Mouse (Mus musculus): ENCODE data around the gene Tlk2. TPM values are rescaled to one million over a fixed set of nuclear protein-coding genes. Genes with fewer than 3 reads are reported as not detected.

The Tlk2 gene
- polyA plus RNA-seq, 1 experiment from 2014 or later, result 23.6 TPM

DNA sequence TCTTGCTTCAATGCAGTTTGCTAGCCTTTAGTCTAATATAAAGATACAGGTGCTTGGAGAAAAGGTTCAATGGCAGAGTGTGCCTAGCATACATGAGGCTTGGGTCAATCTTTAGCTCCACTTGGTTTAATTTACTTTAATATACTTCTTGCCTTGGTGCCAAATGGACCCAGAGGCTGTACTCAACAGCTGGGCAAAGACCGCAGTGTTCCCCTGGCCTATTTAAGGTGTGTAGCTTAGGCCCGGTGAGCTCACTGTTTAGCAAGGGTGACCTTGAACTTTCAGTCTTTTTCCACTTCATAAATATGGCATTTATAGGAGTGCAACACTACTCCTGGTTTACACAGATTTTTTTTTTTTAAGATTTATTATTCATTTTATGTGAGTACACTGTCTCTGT, 55.9 kb downstream of the Tlk2 start:
- Histone ChIP-seq H3K27me3 (no peaks in the 10 kb centered on the region), H3K4me3 (replicated peaks) (no peak overlapping the region), H3K36me3 (peaks cover 5% of the 10 kb centered on the region; the same call in 1 of the 2 replicates), H3K27ac (no peak overlapping the region), H3K9me3 (no peaks in the 10 kb centered on the region), H3K4me2 (replicated peaks) (no peak overlapping the region), H3K4me1 (replicated peaks) (no peaks in the 10 kb centered on the region), H3K9ac (replicated peaks) (no peak overlapping the region)
- 94% methylated on average over 2 of the region's 2 CpGs for WGBS
- ATAC-seq, result no peak

DNA sequence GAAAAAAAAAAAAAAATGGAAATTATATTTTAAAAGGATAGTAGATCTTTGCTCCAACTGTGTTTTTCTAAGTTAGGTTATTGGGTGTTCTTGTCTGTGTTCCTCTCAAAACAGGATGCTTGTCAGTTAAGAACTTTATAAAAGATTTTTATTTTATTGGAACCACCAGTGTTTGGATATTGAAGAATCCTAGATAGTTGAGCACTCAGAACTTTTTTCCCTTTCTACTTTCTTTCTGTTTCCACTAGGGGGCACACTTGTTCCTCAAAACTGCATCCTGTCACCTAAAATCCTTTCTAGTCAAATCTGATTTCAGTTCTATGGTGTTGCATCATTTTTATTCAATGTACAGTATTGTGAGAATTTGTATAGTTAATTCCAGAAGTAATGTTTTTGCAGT, 62.4 kb downstream of the Tlk2 start:
- no peaks in the 10 kb centered on the region for H3K27me3 ChIP-seq
- H3K4me3 ChIP-seq (replicated peaks), result no peak overlapping the region
- H3K9ac ChIP-seq (replicated peaks), result no peak overlapping the region
- no peak overlapping the region for H3K27ac ChIP-seq
- no peak overlapping the region for H3K4me2 ChIP-seq (replicated peaks)
- H3K4me1 ChIP-seq (replicated peaks), result no peaks in the 10 kb centered on the region
- ATAC-seq, result no peak
- H3K9me3 ChIP-seq, result no peaks in the 10 kb centered on the region
- peaks cover 15% of the 10 kb centered on the region for H3K36me3 ChIP-seq

DNA sequence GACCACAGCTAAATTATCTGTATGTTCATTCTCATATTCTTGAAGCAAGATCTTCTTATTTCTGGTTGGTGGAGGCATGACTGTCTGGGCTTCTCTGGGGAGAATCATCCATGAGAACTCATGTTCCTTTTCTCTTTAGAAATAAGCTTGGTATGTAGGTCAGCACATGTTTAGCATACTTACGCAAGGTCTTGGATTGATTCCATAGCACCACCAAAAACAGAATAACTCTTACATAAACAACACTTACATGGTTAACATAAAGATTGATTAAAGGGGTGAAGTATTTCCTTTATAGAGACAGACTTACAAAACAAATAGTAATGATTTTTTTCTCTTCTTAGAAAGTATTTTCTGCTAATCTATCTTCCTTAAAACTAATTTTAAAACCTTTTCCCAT, 67.8 kb downstream of the Tlk2 start:
- Histone ChIP-seq H3K27me3 (no peaks in the 10 kb centered on the region), H3K36me3 (peaks cover 48% of the 10 kb centered on the region), H3K27ac (no peak overlapping the region), H3K4me2 (replicated peaks) (no peak overlapping the region), H3K4me1 (replicated peaks) (no peaks in the 10 kb centered on the region), H3K9me3 (no peaks in the 10 kb centered on the region), H3K4me3 (replicated peaks) (no peak overlapping the region), H3K9ac (replicated peaks) (no peak overlapping the region)
- no peak for ATAC-seq
- 95% methylated on average over 1 of the region's 1 CpGs for WGBS

DNA sequence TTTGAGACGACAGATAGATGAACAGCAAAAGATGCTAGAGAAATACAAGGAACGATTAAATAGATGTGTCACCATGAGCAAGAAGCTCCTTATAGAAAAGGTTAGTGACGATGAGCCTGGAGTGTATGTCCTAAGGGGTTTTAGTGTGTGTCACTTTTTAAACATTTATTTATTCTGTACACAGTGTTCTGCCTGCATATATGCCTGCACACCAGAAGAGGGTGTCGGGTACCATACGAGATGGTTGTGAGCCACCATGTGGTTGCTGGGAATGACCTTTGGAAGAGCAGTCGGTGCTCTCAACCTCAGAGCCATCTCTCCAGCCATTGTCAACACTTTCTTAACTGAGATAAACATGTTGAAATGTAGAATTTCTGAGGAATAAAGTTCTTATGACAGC, 68.2 kb downstream of the Tlk2 start:
- no peak overlapping the region for H3K4me3 ChIP-seq (replicated peaks)
- no peak overlapping the region for H3K9ac ChIP-seq (replicated peaks)
- no peak overlapping the region for H3K27ac ChIP-seq
- H3K4me1 ChIP-seq (replicated peaks), result no peaks in the 10 kb centered on the region
- H3K4me2 ChIP-seq (replicated peaks), result no peak overlapping the region
- WGBS, result 94% methylated on average over 6 of the region's 6 CpGs
- peaks cover 47% of the 10 kb centered on the region for H3K36me3 ChIP-seq
- no peak for ATAC-seq
- no peaks in the 10 kb centered on the region for H3K27me3 ChIP-seq
- no peaks in the 10 kb centered on the region for H3K9me3 ChIP-seq

DNA sequence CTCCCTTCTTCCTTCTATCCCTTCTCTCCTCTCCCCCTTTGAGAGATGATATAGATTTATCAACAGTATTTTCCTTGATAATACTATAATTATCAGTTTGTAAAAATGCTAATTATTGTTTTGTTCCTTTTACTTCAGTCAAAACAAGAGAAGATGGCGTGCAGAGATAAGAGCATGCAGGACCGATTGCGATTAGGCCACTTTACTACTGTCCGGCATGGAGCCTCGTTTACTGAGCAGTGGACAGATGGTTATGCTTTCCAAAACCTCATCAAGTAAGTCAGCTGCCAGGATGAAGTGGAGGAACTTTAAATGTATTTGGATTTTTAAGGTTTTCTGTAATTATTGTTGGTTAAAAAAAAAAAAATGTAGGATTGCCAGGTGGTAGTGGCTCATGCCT, 68.7 kb downstream of the Tlk2 start:
- Histone ChIP-seq H3K9ac (replicated peaks) (no peak overlapping the region), H3K9me3 (no peaks in the 10 kb centered on the region), H3K36me3 (peaks cover 42% of the 10 kb centered on the region), H3K4me1 (replicated peaks) (no peaks in the 10 kb centered on the region), H3K4me2 (replicated peaks) (no peak overlapping the region), H3K27me3 (no peaks in the 10 kb centered on the region), H3K4me3 (replicated peaks) (no peak overlapping the region), H3K27ac (no peak overlapping the region)
- ATAC-seq, result no peak
- WGBS, result 96% methylated on average over 5 of the region's 5 CpGs

DNA sequence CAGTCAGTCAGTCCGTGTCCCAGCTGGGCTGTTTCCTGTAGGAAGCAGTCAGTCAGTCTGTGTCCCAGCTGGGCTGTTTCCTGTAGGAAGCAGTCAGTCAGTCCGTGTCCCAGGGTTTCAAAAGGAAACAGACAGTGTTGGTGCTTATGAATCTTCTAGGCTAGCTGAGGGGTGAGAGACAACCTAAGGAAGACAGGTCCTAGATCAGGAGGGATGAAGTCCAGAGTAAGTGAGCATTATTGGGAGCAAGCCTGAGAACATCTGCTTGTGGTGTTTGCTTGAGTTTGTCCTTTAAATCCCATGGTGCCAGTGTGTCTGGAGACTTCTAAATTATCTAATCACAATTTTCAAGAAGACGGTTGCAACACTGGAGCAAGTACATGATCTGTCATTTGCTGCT, 81.1 kb downstream of the Tlk2 start:
- H3K4me2 ChIP-seq (replicated peaks), result no peak overlapping the region
- H3K36me3 ChIP-seq, result peaks cover 49% of the 10 kb centered on the region
- H3K27ac ChIP-seq, result no peak overlapping the region
- no peaks in the 10 kb centered on the region for H3K4me1 ChIP-seq (replicated peaks)
- no peak for ATAC-seq
- WGBS, result 88% methylated on average over 3 of the region's 3 CpGs
- H3K9me3 ChIP-seq, result no peaks in the 10 kb centered on the region
- H3K9ac ChIP-seq (replicated peaks), result no peak overlapping the region
- no peak overlapping the region for H3K4me3 ChIP-seq (replicated peaks)
- H3K27me3 ChIP-seq, result no peaks in the 10 kb centered on the region

DNA sequence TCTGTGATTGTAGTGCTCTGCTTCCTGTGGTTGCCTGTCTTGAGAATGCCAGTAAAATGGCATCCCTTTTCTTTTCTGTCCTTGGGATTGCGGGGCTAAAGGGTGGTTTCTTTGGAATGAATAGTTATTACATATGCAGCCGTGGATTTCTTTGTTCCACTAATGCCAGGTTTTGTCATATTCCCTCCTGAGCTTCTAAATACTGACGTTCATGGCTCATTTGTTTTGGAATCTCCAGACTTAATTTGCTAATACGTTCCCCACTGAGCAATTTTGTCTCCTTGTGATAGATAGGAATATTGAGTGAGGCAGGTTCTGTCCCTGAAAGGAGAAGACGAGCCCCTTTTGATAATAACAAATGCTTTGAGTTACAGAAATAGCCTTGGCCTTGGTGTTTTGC, 82.5 kb downstream of the Tlk2 start:
- Histone ChIP-seq H3K4me2 (replicated peaks) (no peak overlapping the region), H3K4me3 (replicated peaks) (no peak overlapping the region), H3K4me1 (replicated peaks) (no peaks in the 10 kb centered on the region), H3K27me3 (no peaks in the 10 kb centered on the region), H3K9me3 (no peaks in the 10 kb centered on the region), H3K36me3 (peaks cover 44% of the 10 kb centered on the region), H3K9ac (replicated peaks) (no peak overlapping the region), H3K27ac (no peak overlapping the region)
- no peak for ATAC-seq
- WGBS, result 59% methylated on average over 5 of the region's 5 CpGs

DNA sequence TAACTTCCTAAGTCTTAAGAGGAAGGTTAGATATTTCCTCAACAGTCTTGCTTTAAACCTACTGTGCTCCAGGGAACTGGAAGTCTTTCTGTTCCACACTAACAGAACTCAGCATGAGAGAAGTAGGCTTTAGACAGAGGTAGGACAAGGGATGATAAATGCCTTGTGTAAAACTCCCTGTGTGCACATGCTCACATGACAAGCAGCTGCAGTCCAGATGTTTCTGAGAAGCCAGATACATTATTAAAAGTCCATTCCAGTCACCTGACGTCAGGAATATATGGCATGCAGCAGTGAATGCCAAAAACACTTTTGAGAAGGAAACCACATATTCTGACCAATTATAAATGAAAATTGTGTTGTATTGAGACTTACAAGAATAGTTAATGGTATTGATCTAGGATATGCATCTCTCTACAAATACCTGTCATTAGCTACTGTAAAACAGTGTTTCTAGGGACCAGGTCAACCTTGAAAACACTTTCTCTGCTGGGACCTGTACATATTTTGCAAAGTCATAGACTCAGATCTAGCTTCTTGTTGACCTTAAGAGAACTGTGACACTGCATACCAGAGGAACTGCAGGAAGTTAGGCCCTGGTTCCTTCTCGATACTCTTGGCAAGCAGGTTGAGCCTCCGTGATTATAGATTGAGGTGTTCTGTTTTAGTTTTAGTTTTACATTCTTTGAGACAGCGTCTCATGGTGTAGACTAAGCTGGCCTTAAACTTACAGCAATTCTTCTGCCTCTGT, 83.2 kb downstream of the Tlk2 start:
- no peaks in the 10 kb centered on the region for H3K9me3 ChIP-seq
- no peaks in the 10 kb centered on the region for H3K4me1 ChIP-seq (replicated peaks)
- H3K27ac ChIP-seq, result no peak overlapping the region
- no peak for ATAC-seq
- WGBS, result 91% methylated on average over 4 of the region's 4 CpGs
- no peak overlapping the region for H3K4me2 ChIP-seq (replicated peaks)
- no peak overlapping the region for H3K9ac ChIP-seq (replicated peaks)
- no peak overlapping the region for H3K4me3 ChIP-seq (replicated peaks)
- H3K36me3 ChIP-seq, result peaks cover 48% of the 10 kb centered on the region
- no peaks in the 10 kb centered on the region for H3K27me3 ChIP-seq

DNA sequence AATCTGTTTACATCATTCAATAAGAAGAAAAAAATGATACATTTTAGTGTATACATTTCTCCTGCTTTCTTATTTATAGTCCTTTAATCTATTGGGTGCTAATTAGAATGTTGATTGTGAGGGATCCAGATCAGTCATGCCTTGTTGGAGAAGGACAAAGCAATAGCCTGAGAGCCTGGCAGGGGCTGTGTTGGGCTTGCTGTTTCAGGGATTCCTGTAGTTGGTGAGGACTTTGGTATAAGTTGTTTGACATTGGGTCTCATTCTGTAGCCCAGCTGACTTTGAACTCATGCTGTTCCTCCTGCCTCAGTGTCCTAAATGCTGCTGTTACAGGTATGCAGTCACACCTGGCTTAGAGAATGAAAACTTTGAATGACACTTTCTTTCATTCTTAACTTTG, 85.9 kb downstream of the Tlk2 start:
- peaks cover 54% of the 10 kb centered on the region for H3K36me3 ChIP-seq
- no peaks in the 10 kb centered on the region for H3K4me1 ChIP-seq (replicated peaks)
- no peaks in the 10 kb centered on the region for H3K27me3 ChIP-seq
- H3K4me3 ChIP-seq (replicated peaks), result no peak overlapping the region
- no peaks in the 10 kb centered on the region for H3K9me3 ChIP-seq
- H3K4me2 ChIP-seq (replicated peaks), result no peak overlapping the region
- no peak overlapping the region for H3K9ac ChIP-seq (replicated peaks)
- ATAC-seq, result no peak
- H3K27ac ChIP-seq, result no peak overlapping the region

DNA sequence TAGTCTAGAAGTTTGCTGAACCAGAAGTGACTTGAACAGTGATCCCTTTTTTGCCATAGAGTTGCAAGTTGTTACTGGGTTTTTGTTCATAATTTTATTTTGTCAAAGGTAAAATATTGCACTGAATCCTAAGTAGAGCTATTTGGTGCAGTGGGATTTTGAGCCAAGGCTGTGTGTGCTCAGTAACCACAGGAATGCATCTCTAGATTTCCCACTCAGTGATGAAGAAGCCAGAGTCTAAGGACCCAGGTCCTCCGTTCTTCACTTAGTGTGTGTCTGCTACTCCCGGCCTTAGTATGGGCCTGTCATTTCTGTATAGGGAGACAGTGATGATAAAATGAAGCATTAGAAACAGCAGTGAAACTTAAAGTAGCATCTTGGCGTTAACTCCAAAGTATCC, 86.4 kb downstream of the Tlk2 start:
- WGBS, result 92% methylated on average over 3 of the region's 3 CpGs
- H3K27ac ChIP-seq, result no peak overlapping the region
- H3K4me1 ChIP-seq (replicated peaks), result no peaks in the 10 kb centered on the region
- no peaks in the 10 kb centered on the region for H3K27me3 ChIP-seq
- H3K4me3 ChIP-seq (replicated peaks), result no peak overlapping the region
- no peak overlapping the region for H3K9ac ChIP-seq (replicated peaks)
- H3K9me3 ChIP-seq, result no peaks in the 10 kb centered on the region
- peaks cover 51% of the 10 kb centered on the region for H3K36me3 ChIP-seq
- H3K4me2 ChIP-seq (replicated peaks), result no peak overlapping the region
- ATAC-seq, result no peak

DNA sequence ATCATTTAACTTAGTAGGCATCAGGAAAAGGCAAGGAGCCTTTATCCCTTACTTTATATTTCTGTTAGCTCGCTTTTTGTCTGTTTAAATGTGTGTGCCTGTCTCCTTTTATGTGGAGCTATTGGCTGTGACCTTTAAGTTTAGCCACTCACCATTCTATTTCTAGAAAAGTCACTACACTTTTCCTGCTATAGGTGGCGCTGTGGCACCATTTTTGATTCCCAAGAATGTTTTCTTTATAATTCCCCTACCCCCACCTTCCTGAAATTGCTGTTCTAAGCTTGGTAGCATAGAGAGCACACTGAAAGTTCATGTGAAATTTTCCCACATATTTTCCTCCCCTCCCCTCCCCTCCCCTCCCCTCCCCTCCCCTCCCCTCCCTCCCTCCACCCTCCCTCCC, 91.5 kb downstream of the Tlk2 start:
- no peak for ATAC-seq
- no peaks in the 10 kb centered on the region for H3K9me3 ChIP-seq
- peaks cover 47% of the 10 kb centered on the region for H3K36me3 ChIP-seq

DNA sequence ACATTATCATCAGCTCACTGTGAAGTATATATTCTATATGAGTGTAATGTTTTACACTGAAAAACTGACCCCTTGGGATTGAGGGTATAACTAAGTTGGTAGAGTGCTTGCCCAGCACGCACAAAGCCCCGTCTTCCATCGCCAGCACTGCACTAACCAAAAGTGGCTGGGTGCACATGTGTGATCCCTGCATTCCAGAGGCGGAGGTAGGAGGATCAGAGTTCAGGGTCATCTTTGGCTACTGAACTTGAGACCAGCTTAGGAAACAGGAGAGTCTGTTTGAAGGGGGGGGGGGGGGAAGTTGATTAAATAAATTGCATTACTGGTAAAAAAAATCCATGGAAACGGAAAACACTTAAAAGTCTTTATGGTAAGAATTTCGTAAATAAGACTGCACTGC, 101.8 kb downstream of the Tlk2 start:
- Histone ChIP-seq H3K4me1 (replicated peaks) (no peaks in the 10 kb centered on the region), H3K27me3 (no peaks in the 10 kb centered on the region), H3K9me3 (no peaks in the 10 kb centered on the region), H3K36me3 (peaks cover 82% of the 10 kb centered on the region), H3K9ac (replicated peaks) (no peak overlapping the region), H3K4me3 (replicated peaks) (no peak overlapping the region), H3K27ac (no peak overlapping the region), H3K4me2 (replicated peaks) (no peak overlapping the region)
- no peak for ATAC-seq
- WGBS, result 89% methylated on average over 6 of the region's 6 CpGs

More for the DNA sequence above, 91.5 kb downstream of the Tlk2 start:
- Histone ChIP-seq H3K4me2 (replicated peaks) (no peak overlapping the region), H3K27me3 (no peaks in the 10 kb centered on the region), H3K27ac (no peak overlapping the region), H3K4me3 (replicated peaks) (no peak overlapping the region), H3K4me1 (replicated peaks) (no peaks in the 10 kb centered on the region), H3K9ac (replicated peaks) (no peak overlapping the region)
- WGBS, result 20% methylated on average over 2 of the region's 2 CpGs

DNA sequence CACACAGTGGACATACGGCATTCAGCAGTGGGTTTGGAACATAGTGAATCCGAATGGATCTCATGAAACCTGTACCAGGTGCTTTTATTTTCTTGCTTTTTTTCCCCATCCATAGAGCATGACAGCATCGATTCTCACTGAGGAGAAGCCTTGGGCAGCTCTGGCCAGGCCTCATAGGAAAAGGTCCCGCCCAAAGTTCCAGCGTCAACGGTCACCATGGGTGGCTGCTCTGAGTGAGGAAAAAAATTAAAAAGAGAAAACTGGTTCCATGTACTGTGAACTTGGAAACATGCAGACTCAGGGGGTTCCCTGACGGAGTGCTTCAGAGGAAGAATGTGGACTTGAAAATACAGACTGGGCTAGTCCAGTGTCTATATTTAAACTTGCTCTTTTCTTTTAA, 102.7 kb downstream of the Tlk2 start:
- Histone ChIP-seq H3K9me3 (no peaks in the 10 kb centered on the region), H3K4me3 (replicated peaks) (no peak overlapping the region), H3K27me3 (no peaks in the 10 kb centered on the region), H3K9ac (replicated peaks) (no peak overlapping the region), H3K4me1 (replicated peaks) (no peaks in the 10 kb centered on the region), H3K27ac (no peak overlapping the region), H3K4me2 (replicated peaks) (no peak overlapping the region), H3K36me3 (peaks cover 82% of the 10 kb centered on the region)
- WGBS, result 94% methylated on average over 7 of the region's 7 CpGs
- no peak for ATAC-seq
